Mouse (Mus musculus) hindbrain, embryonic 12.5 days (tissue): Measurements from ENCODE around the gene Lrrc49. TPM values are rescaled to one million over a fixed set of nuclear protein-coding genes. Genes with fewer than 3 reads are reported as not detected.
A peak's percentile ranks its signal among the peaks of the same experiment; 100 is the strongest.

Experiments
- ATAC-seq: fragments of 200-750 bp; cut with Nextera tagmentation; 2 replicates; pipeline ENCODE4 v1.8.0; 2017; ENCODE audit warnings: moderate TSS enrichment; ENCODE audit not compliant: low FRiP score
- H3K27ac ChIP-seq: fragments of 300-500 bp; sonication (generic); 2 replicates; pipeline ENCODE4 v1.5.1; 2016; ENCODE audit warnings: mild to moderate bottlenecking
- H3K27me3 ChIP-seq: fragments of 300-500 bp; sonication (generic); 2 replicates; pipeline ENCODE4 v1.6.1; 2016; ENCODE audit warnings: mild to moderate bottlenecking
- H3K36me3 ChIP-seq: fragments of 300-500 bp; sonication (generic); 2 replicates; pipeline ENCODE4 v1.6.1; 2016; ENCODE audit warnings: mild to moderate bottlenecking
- H3K4me1 ChIP-seq: fragments of 300-500 bp; sonication (generic); 2 replicates; pipeline ENCODE4 v1.6.1; 2016
- H3K4me2 ChIP-seq: fragments of 300-500 bp; sonication (generic); replicated peaks from 2 replicates; pipeline ENCODE4 v1.6.1; 2016; ENCODE audit warnings: mild to moderate bottlenecking
- H3K4me3 ChIP-seq: fragments of 300-500 bp; sonication (generic); 2 replicates; pipeline ENCODE4 v1.5.1; 2016; ENCODE audit warnings: mild to moderate bottlenecking
- H3K9ac ChIP-seq: fragments of 300-500 bp; sonication (generic); 2 replicates; pipeline ENCODE4 v1.6.1; 2016; ENCODE audit warnings: mild to moderate bottlenecking, moderate library complexity
- H3K9me3 ChIP-seq: fragments of 300-500 bp; sonication (generic); replicated peaks from 2 replicates; pipeline ENCODE4 v1.6.1; 2016; ENCODE audit warnings: mild to moderate bottlenecking
- WGBS: fragments of 180-500 bp; shearing (Covaris S2); methylation state at CpG from one replicate; pipeline ENCODE4 v1.1.7; 2016; 5-methylcytosine and 5-hydroxymethylcytosine counted together
- polyA plus RNA-seq: library from polyadenylated mRNA; unstranded; fragments of >200 nt; fragmentation: Nextera tagmentation; extraction: Ambion mirVana; gene quantifications from 2 replicates; pipeline ENCODE4 v1.2.1, GENCODE M21; 2016

Lrrc49 gene
- polyA plus RNA-seq, 1 experiment from 2014 or later: 55.7 TPM

DNA sequence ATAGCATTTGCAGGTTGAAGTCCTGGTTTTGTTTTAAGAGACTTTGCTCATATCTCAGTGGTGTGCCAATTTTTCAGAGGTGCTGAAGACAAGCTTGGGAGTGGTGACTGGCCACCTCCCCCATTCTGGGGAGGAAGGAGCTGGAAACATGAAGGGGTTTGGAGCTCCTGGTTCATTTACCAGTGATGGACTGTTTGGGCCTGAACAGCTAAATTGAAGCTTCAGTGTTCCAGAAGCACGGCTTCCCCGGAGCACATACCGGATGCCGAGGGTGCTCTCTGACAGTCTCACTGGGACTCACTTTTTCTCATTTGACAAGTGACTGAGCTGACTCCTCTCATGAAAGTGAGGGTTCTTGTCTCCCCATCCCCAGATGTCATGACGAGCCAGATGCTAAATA is 20.6 kb upstream of the Lrrc49 start:
- H3K27ac ChIP-seq: no peak overlapping the region
- 0 out of 2 replicates have a peak, but pooled peaks cover 4% of the 10 kb centered on the region for H3K27me3 ChIP-seq
- H3K9ac ChIP-seq: no peak overlapping the region
- H3K4me1 ChIP-seq: peaks cover 4% of the 10 kb centered on the region; the same call in 1 of the 2 replicates
- no peak for ATAC-seq
- no peak overlapping the region for H3K4me3 ChIP-seq
- no peak overlapping the region for H3K4me2 ChIP-seq
- 89% methylated on average over 5 of the region's 5 CpGs for WGBS
- H3K36me3 ChIP-seq: no peaks in the 10 kb centered on the region
- H3K9me3 ChIP-seq: no peaks in the 10 kb centered on the region

DNA sequence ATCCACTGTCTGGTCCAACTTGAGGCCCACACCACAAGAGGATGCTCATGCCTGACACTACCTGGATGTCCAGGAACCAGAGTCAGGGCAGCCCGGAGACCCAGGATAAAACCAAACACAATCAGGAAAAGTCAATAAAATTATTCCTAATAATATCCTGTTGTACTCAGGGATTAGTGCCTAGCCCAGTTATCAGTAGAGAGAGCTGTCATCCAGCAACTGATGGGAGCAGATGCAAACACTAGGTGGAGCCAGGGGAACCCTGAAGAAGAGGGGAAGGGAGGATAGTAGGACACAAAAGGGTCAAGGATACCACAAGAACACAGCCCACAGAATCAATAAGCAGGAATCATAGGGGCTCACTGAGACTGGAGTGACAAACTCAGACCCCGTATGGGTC is 19.6 kb upstream of the Lrrc49 start:
- no peak overlapping the region for H3K4me2 ChIP-seq
- H3K4me3 ChIP-seq: no peak overlapping the region
- 0 out of 2 replicates have a peak, but pooled peaks cover 4% of the 10 kb centered on the region for H3K27me3 ChIP-seq
- H3K27ac ChIP-seq: no peak overlapping the region
- H3K4me1 ChIP-seq: no peaks in the 10 kb centered on the region; the same call in 1 of the 2 replicates
- H3K9me3 ChIP-seq: no peaks in the 10 kb centered on the region
- 98% methylated on average over 2 of the region's 2 CpGs for WGBS
- no peaks in the 10 kb centered on the region for H3K36me3 ChIP-seq
- ATAC-seq: no peak
- H3K9ac ChIP-seq: no peak overlapping the region

DNA sequence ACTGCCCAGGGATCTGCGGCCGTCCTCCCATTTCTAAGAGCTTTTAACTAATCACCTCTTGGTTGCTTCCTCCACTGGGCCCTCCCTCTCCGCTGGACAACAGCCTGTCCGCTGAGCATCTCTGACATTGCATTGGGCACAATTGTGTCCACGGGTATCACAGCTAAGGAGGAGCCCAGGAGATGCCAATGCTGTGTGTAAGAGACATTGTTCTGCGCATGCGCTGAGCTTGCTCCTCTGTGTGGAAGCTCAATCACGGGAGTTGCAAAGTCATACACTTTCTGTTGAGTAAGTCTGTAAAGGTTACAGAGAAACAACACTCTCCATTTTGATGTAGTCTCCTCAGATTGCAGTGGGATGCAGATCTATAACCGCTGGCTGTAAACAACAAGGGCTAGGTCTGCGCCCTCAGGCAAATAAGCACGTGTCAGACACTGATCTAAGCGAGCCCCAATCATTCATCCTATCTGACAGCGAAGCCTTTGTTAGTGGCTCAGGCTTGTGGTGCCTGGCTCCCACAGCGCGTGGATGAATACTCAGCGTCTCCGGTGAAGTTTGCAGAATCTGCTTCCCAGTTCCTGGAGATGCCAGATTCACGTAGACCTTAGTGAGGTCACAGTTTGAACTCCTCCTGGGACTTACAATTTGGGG is 11.7 kb upstream of the Lrrc49 start:
- H3K4me1 ChIP-seq: no peaks in the 10 kb centered on the region
- ATAC-seq: no peak
- H3K9ac ChIP-seq: no peak overlapping the region
- no peaks in the 10 kb centered on the region for H3K9me3 ChIP-seq
- H3K27me3 ChIP-seq: no peaks in the 10 kb centered on the region
- H3K36me3 ChIP-seq: no peaks in the 10 kb centered on the region
- H3K4me2 ChIP-seq: no peak overlapping the region
- 55% methylated on average over 18 of the region's 18 CpGs for WGBS
- H3K4me3 ChIP-seq: no peak overlapping the region
- no peak overlapping the region for H3K27ac ChIP-seq

DNA sequence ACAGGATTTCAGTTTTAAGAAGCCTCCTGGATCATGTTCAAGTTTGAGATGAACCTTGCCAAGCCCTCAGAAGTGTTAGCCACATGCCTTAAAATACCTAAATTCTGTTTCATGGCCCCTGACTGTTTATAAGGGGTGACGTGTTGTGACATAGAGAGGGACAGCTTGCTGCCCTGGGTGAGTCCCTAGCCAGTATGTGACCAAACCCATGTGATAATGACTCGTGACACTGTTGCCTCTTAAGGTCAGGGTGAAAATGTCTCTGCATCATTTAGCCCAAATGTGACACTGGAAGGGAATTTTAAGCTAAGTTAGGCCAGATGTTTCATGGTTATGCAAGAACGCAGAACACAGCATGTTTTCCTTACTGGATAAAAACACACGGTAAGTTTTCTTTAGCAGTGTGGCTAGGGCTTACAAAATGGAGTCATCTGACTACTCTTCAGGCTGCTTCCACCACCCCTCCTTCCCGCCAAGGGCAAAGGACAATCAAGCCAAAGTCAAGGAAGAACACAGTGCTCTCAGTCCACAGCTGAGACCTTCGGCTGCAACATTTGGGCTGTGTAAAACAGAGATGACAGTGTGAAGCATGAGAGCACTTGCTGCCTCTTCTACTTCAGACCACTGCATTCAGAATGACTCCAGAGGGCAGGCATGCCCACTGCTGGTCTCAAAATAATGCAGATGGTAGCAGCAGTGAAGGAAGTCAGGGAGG is 8.5 kb upstream of the Lrrc49 start:
- H3K36me3 ChIP-seq: no peaks in the 10 kb centered on the region
- H3K4me1 ChIP-seq: no peaks in the 10 kb centered on the region
- ATAC-seq: no peak
- no peaks in the 10 kb centered on the region for H3K9me3 ChIP-seq
- no peaks in the 10 kb centered on the region for H3K27me3 ChIP-seq
- no peak overlapping the region for H3K9ac ChIP-seq
- no peak overlapping the region for H3K4me2 ChIP-seq
- WGBS: 68% methylated on average over 6 of the region's 6 CpGs
- H3K4me3 ChIP-seq: no peak overlapping the region
- H3K27ac ChIP-seq: no peak overlapping the region

DNA sequence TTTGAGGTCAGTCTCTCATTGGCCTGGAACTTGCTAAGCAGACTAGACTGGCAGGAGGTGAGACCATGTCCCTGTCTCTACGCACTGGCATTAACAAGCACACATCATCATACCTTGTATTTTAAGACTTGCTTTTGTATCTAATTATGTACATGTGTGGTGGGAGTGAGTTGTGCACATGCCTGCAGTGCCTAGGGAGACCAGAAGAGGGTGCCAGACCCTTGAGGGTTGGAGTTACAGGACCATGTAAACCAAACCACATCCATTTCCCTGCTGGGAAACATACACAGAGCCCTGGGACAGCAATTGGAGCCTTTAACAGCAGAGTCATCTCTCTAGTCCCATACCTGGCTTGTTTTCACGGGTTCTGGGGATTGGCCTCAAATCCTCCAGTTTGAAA is 6.0 kb upstream of the Lrrc49 start:
- ATAC-seq: no peak
- no peaks in the 10 kb centered on the region for H3K9me3 ChIP-seq
- no peaks in the 10 kb centered on the region for H3K4me1 ChIP-seq
- no peaks in the 10 kb centered on the region for H3K36me3 ChIP-seq
- H3K9ac ChIP-seq: no peak overlapping the region
- no peak overlapping the region for H3K4me2 ChIP-seq
- H3K4me3 ChIP-seq: no peak overlapping the region
- 58% methylated on average over 2 of the region's 2 CpGs for WGBS
- no peaks in the 10 kb centered on the region for H3K27me3 ChIP-seq
- H3K27ac ChIP-seq: no peak overlapping the region

DNA sequence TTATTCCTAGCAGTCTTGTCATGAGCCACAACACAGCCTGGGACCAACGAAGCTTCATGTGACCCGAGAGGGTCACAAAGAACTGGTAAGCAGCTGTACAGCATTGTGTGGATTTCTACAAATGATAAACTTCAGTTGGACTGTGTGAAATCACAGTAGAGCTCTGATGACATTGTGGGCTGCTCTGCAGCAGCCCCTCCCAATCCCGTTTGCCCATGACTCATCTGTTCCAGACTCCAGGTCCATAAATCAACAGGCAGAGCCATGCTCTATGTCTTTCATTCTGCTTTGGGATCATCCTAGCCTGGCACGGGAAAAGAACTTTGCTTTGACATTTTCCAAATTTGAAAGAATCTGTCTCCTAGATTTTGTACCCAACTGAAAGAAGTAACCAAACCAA is 4.7 kb upstream of the Lrrc49 start:
- no peak overlapping the region for H3K27ac ChIP-seq
- H3K9me3 ChIP-seq: no peaks in the 10 kb centered on the region
- H3K4me1 ChIP-seq: peaks cover 6% of the 10 kb centered on the region
- WGBS: 78% methylated on average over 4 of the region's 4 CpGs
- H3K36me3 ChIP-seq: no peaks in the 10 kb centered on the region
- H3K4me3 ChIP-seq: no peak overlapping the region
- ATAC-seq: no peak
- no peak overlapping the region for H3K9ac ChIP-seq
- no peaks in the 10 kb centered on the region for H3K27me3 ChIP-seq
- H3K4me2 ChIP-seq: no peak overlapping the region

DNA sequence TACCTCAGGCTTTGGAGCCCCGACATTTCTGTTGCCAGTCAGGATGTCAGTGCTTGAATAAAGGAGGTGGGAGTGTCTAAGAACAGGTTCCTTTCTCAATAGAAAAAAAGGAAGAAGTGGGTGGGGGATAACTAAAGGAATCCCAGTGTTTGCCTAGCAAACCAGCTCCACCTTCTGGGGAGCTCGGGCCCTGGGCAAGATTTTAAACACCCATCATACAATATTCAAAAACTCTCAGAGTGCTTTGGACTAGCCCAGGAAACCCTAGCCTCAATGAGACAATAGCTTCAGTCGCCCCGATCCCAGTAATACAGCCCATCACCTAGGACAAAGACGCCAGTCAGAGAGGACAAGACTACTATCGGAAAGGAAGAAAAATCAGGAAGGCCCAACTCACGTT is 543 bp downstream of the Lrrc49 start:
- Histone ChIP-seq H3K27ac (peak overlapping the region; percentile 99), H3K4me3 (peak overlapping the region; percentile 58), H3K9me3 (no peaks in the 10 kb centered on the region), H3K4me1 (peaks cover 17% of the 10 kb centered on the region), H3K27me3 (no peaks in the 10 kb centered on the region), H3K36me3 (peaks cover 21% of the 10 kb centered on the region), H3K9ac (peak overlapping the region; percentile 71), H3K4me2 (peak overlapping the region; percentile 53)
- ATAC-seq: peak; percentile 85
- WGBS: under 1% methylated on average over 7 of the region's 7 CpGs

DNA sequence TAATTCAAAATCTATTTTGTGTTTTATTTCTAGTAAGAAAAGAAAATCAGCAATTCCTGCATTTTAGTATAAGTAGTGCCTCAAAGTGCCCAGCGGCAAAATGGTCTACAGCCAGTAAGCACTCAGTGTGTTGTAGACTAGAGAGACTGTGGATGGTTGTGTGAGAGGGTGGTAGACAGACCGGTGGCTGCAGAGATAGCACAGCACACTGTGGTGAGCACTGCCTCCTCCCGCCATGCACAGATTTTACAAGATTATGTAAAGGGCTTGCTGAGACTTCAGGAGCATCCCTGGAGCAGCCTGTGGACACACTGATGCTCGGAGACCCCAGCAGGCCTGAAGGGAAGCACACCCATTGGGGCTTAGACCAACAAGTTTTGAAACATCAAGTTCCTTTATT is 5.2 kb downstream of the Lrrc49 start:
- no peak overlapping the region for H3K4me2 ChIP-seq
- no peaks in the 10 kb centered on the region for H3K9me3 ChIP-seq
- H3K4me3 ChIP-seq: no peak overlapping the region
- 91% methylated on average over 4 of the region's 4 CpGs for WGBS
- peaks cover 60% of the 10 kb centered on the region for H3K36me3 ChIP-seq
- peaks cover 11% of the 10 kb centered on the region for H3K4me1 ChIP-seq
- no peak overlapping the region for H3K9ac ChIP-seq
- no peaks in the 10 kb centered on the region for H3K27me3 ChIP-seq
- H3K27ac ChIP-seq: no peak overlapping the region
- ATAC-seq: no peak

DNA sequence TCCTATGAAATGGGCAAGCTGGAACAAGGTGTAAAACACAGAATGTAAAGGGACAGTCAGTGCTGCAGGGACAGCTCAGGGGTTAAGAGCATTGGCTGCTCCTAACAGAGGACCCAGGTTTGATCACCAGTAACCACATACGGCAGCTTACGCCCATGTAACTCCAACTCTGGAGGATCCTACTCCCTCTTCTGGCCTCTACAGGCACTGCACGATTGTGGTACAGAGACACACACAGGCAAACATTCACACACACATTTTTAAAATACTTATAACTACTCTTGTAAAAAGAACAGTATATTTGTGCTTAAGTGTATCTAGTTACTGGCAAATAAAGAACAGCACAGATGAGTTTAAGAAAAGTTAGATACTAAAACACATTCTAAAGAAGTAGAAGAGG is 7.0 kb downstream of the Lrrc49 start:
- peaks cover 6% of the 10 kb centered on the region for H3K4me1 ChIP-seq
- no peaks in the 10 kb centered on the region for H3K27me3 ChIP-seq
- no peak overlapping the region for H3K4me3 ChIP-seq
- peaks cover 73% of the 10 kb centered on the region for H3K36me3 ChIP-seq
- 92% methylated on average over 3 of the region's 3 CpGs for WGBS
- H3K4me2 ChIP-seq: no peak overlapping the region
- H3K27ac ChIP-seq: no peak overlapping the region
- no peaks in the 10 kb centered on the region for H3K9me3 ChIP-seq
- no peak for ATAC-seq
- H3K9ac ChIP-seq: no peak overlapping the region

DNA sequence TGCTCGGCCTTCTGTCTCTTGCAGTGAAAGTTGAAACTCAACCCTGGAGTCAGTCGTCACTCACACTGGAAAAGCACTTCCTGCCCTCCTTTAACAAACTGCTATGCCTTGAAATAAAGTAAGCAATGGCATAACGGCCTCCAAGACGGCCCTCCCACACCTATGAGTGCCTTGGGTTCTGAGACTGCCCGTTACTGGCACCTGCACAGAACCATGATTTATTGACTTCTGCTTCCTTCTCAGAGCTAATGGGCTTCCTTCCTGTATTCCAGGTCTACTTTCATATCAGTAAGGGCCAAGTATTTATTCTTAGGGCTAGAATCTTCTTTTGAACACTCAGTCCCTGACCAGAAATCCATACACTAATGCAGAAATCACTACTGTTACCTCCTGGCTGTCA is 9.0 kb downstream of the Lrrc49 start:
- H3K4me3 ChIP-seq: no peak overlapping the region
- H3K9me3 ChIP-seq: no peaks in the 10 kb centered on the region
- H3K27ac ChIP-seq: no peak overlapping the region
- no peaks in the 10 kb centered on the region for H3K27me3 ChIP-seq
- no peak overlapping the region for H3K4me2 ChIP-seq
- H3K4me1 ChIP-seq: no peaks in the 10 kb centered on the region
- ATAC-seq: no peak
- H3K36me3 ChIP-seq: peaks cover 71% of the 10 kb centered on the region
- 90% methylated on average over 5 of the region's 5 CpGs for WGBS
- no peak overlapping the region for H3K9ac ChIP-seq

DNA sequence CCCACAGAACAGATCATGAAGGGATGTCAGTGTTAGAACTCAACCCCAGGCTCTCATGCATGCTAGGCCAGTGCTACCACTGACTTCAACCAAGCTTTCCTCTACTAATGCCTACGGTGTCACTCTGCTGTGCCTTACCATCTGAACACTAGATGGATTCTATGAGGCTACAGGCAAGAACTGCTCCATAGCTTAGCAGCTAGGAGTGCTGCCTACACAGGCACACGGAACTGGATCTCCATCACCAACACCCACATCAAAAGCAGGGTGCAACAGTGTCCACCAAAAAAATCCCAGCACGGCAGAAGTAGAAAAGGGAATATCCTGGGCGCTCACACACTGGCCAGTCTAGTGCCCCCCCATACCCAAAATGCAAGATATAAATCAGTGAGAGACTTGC is 11.5 kb downstream of the Lrrc49 start:
- Histone ChIP-seq H3K9ac (no peak overlapping the region), H3K4me2 (no peak overlapping the region), H3K27me3 (no peaks in the 10 kb centered on the region), H3K4me3 (no peak overlapping the region), H3K36me3 (peaks cover 61% of the 10 kb centered on the region), H3K4me1 (no peaks in the 10 kb centered on the region), H3K27ac (no peak overlapping the region), H3K9me3 (no peaks in the 10 kb centered on the region)
- WGBS: 96% methylated on average over 4 of the region's 4 CpGs
- no peak for ATAC-seq

DNA sequence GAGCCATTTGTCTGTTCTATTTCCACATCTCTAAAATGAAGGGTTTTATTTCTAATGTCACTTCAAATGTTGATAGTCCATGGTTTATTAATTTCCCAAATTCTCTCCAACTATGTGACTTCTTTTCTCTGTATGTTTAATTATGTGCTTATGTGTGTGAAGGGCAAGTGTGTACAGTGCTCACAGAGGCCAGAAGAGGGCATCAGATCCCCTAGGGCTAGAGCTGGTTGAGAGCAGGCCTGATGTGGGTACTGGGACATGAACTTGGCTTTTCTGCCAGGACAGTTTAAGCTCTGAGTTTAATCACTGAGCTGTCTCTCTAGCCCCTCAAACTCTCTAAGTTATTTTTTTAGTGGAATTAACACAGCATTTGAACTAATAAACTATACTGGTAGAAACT is 13.2 kb downstream of the Lrrc49 start:
- no peaks in the 10 kb centered on the region for H3K27me3 ChIP-seq
- peaks cover 56% of the 10 kb centered on the region for H3K36me3 ChIP-seq
- H3K9me3 ChIP-seq: no peaks in the 10 kb centered on the region
- H3K4me1 ChIP-seq: no peaks in the 10 kb centered on the region
- H3K9ac ChIP-seq: no peak overlapping the region
- H3K4me2 ChIP-seq: no peak overlapping the region
- no peak overlapping the region for H3K27ac ChIP-seq
- no peak overlapping the region for H3K4me3 ChIP-seq
- ATAC-seq: no peak

DNA sequence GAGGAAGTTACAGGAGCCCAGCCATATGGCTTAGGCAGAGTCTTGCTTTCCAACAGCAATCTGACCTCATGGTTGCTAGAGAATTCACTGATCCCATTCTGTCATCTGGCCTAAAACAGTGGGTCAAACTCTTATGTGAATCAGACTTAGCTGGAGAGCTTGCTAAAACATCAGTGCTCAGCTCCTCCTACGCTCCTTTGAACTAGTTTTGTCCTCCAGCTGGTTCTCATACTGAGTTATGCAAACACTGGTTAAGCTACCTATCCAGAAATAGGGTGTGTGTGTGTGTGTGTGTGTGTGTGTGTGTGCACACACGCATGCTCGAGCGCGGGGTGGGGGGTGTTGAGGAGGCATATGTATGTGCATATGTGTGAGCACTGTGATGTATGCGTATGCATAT is 15.4 kb downstream of the Lrrc49 start:
- Histone ChIP-seq H3K9me3 (no peaks in the 10 kb centered on the region), H3K9ac (no peak overlapping the region), H3K36me3 (peaks cover 52% of the 10 kb centered on the region), H3K4me2 (no peak overlapping the region), H3K27me3 (no peaks in the 10 kb centered on the region), H3K4me3 (no peak overlapping the region), H3K4me1 (no peaks in the 10 kb centered on the region), H3K27ac (no peak overlapping the region)
- WGBS: 96% methylated on average over 6 of the region's 6 CpGs
- no peak for ATAC-seq
